Mouse (Mus musculus) inflammation-experienced regulatory T-cells, adult 6 months (primary cell): ENCODE data around the gene Tymp. TPM values are rescaled to one million over a fixed set of nuclear protein-coding genes. Genes with fewer than 3 reads are reported as not detected.
A peak's percentile ranks its signal among the peaks of the same experiment; 100 is the strongest.

Experiments
- ATAC-seq: one replicate; pipeline ENCODE4 v1.8.0; 2017
- polyA plus RNA-seq, 3 experiments: library from polyadenylated mRNA; unstranded; fragments of 100-300 nt; shearing (Covaris generic); gene quantifications; one replicate each; pipeline ENCODE4 v1.2.1; 2017

Tymp gene
- polyA plus RNA-seq, 3 experiments from 2014 or later = 0.94 to 0.99 TPM; not detected in 1

DNA sequence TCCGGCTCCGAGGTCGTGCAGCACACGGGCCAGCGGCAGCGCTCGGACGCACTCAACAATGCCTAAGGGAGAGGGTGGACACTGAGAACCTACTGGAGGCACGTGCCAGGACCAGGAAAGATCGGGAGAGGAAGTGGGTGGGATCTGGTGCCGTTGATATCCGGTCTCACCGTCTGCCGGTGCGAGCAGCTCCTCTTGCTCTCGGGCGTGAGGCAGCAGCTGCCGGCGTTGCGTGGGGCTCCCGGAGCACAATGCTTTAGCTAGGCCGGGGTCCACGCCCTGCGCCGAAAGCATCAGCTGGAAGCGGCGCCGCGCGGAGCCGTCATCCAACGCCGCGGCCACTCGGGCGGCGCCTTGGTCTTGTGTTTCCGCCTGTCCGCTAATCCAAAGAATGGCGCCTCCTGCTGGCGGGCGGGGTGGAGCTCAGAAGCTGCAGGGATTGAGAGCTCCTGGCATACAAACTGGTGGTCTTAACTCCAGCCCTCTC, 3.0 kb downstream of the Tymp start, which contains the start of gene Sco2:
TSS of gene Sco2 (minus strand) at position 85 of the 487 bp plus-strand sequence.
- peak; percentile 66 for ATAC-seq

DNA sequence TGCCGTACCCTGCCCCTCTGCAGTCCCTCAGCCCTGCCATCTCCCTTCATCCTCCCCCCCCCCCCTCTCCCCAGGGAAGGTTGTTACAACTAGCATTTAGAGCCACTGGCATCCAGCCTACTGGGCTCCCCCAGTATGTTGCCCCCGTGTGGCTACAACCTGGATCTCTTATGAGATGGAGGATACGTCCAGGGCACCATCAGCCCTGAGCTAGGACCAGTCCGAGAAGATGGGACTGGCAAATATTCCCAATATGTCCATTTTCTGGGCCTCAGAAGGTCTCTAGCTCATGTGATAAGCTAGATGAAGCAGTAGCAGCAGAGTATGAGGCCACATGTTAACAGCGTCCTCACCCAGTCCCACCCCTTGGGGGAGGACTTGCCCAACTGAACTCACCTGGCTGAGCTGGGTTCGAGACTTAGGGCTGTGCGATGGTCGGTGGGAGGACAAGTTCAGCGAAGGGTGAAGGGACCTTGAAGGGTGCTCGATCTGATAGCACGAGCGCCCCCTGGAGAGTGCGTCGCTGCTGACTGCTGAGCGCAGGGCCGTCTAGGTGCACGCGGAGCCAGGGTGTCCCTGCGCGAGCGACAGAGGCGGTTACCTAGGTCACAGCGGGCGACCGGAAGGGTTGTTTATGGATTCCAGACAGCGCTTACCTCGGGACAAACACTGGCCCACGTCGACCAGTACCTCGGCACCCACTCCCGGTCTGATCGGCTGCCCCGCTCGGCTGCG, 3.6 kb downstream of the Tymp start:
- peak; percentile 90 for ATAC-seq

DNA sequence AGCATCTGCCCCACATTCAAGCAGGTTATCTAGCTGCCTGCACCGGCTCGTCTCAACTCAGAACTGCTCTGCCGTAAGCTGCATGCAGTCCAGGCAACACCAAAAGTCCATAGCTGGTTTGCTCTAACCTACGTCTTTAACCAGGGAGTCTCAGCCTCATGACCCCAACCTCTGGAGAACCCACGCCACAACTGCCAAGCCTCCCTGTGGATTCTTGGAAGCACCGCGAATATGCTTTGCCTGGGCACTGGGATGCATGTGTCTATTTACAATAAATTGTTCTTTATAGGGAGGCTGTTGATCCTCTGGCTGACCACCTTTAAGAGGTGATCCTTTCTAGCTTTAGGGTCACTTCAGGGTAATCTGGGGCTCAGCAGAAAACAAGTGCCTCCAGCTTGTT, 4.3 kb downstream of the Tymp start:
- no peak for ATAC-seq

- no peak for ATAC-seq
Measured at GRCm38 (mm10) chr15:89372068-89372467, 4.8 kb downstream of the Tymp start.

- ATAC-seq = no peak
Measured at GRCm38 (mm10) chr15:89365141-89365551, 11.7 kb downstream of the Tymp start.

DNA sequence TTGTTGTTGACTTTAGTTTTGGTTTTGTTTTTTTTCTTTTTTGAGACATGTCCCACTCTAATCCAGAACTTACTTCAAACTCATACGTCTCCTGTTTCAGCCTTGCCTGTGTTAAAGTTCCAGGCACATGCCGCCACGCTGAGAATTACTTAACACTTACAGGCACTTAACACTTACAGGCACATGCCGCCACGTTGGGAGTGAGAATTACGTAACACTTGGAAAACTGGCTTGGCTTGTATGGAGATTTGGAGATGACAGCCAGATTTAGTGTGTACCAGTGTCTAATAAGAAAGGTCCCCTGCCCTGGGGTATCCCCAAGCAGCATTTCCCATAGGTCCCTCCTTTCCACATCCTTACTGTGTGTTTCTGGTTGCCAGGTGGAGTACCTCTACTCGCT, 13.8 kb downstream of the Tymp start:
- ATAC-seq = no peak

- no peak for ATAC-seq
Measured at GRCm38 (mm10) chr15:89358784-89359183, 18.1 kb downstream of the Tymp start.

- no peak for ATAC-seq
Measured at GRCm38 (mm10) chr15:89356372-89356771, 20.5 kb downstream of the Tymp start.

DNA sequence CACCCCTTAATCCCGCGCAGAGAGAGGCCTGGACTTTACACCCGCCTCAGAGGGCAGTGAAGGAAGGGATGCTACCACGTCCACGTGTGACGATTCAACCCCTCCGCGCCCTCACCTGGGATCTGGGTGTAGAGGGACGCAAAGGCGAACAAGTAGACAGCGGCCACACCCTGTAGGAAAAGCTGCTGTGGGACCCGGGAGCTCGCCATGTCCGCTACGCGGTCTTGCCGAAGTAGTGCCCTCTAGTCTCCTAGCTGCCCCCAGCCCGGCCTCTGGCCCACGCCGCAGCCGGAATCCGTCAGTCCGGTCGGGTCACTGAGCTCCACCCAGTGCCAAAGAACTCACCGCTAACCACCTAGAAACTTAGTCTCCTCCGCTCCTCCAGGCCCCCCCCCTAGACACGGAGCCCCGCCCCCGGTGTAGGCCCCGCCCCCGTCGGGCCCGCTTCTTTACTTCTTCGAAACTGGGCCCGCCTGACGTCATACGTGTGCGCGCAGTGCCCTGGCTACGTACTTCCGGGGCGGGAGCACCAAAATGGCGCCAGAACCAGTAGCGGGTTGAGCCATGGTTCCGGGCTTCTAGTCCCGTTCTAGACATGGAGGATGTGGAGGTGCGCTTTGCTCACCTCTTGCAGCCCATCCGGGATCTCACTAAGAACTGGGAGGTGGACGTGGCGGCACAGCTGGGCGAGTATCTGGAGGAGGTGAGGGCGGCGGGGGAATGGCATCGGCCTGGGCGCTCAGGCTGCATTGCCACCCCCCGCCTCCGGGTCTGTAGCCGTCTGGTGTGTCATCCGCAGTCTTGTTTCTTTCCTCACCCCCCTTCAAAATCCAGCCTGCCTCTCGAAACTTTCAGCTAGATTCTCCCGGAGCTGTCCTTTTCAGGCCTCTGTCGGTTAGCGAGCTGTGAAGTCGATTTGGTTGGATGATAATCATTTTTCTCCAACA, 21.3 kb downstream of the Tymp start, which contains the start of the genes Lmf2 and Ncaph2:
TSS of gene Lmf2 (minus strand) at position 419 of the 947 bp plus-strand sequence.
TSS of gene Ncaph2 (plus strand) at position 479 of the 947 bp plus-strand sequence.
- peak; percentile 92 for ATAC-seq

DNA sequence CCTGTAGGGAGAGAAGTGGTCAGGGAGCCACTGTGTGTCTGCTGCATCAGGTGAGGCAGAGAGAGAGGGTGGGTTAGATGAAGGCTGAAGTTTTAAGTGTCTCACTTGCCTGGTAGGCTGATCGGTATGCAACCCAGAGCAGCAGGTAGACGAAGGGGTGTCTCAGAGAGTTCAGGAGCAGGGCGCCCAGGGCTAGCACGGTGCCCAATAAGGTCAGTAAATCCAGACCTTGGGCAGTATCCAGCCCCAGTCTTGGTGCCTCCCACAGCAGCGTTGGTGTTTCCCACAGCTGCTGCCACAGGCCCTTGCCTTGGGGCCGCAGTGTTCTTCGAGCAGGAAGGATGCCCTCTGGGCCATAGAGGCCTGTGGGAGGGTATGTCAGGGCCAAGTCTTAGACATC, 22.4 kb downstream of the Tymp start:
- no peak for ATAC-seq

DNA sequence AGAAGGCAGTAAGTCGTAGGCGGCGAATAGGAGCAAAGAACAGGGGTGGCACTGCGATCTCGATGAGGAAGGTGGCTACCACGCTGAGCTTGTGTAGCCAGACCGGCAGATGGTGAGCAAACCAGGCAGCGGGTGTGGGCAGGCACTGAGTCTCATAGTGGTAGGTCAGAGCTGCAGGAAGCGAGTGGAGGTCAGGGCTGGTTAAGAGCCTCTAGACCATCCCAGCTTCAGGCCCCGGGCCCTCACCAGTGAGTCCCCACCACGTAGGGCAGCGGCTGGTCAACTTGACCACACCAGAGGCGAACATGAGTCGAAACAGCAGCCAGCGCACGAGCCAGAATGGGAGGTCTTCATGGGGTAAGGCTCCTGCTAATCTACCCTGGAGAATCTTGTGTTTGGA, 23.0 kb downstream of the Tymp start:
- ATAC-seq = no peak

DNA sequence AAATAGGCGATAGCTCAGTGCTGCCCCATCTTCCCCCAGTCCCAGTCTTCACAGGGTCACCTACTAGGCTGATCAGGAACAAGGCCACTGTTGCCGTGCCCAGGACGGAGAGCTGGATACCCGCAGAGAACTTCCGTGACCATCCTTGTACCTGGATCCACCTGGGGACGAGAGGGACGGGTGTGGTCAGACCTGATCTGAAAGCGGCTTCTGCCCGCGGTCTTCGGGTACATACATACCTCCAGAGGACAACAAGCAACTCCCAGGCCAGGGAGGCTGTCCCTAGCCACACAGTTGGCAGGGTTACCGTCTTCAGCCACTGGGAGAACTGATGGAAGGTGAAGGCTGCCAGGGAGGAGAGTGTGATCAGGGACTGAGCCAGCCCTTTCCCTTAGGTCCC, 24.0 kb downstream of the Tymp start:
- ATAC-seq = no peak

- ATAC-seq = no peak
Measured at GRCm38 (mm10) chr15:89352054-89352453, 24.8 kb downstream of the Tymp start.

GRCm38 (mm10) chr15:89351302-89351701, 25.5 kb downstream of the Tymp start:
- no peak for ATAC-seq

DNA sequence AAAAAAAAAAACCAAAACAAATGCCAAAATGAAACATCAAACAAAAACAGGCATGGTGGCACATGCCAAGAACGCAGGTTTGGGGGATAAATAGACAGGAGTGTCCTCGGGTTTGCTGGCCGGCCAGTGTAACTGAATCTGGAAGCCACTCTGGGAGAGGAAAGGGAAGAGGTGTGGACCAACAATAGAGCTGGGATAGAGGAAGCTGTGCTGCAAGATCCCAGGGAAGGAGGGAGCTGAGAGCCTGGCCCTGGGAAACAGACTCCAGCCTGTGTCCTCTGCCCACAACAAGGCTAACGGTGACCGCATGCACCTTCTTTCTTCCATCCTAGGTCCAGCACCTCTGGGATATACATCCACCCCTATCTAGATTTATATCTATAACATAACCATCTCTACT, 26.4 kb downstream of the Tymp start:
- no peak for ATAC-seq

DNA sequence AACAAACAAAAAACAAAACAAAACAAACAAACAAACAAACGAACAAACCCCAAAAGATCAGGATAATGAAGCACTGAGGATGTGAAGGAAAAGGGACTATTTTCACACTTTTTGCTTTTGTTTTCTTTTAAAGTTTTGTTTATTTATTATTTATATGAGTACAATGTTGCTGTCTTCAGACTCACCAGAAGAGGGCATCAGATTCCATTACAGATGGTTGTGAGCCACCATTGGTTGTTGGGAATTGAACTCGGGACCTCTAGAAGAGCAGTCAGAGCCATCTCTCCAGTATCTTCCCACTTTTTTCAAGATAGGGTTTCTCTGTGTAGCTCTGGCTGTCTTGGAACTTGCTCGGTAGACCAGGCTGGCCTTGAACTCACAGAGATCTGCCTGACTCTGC, 33.5 kb downstream of the Tymp start:
- ATAC-seq = no peak

DNA sequence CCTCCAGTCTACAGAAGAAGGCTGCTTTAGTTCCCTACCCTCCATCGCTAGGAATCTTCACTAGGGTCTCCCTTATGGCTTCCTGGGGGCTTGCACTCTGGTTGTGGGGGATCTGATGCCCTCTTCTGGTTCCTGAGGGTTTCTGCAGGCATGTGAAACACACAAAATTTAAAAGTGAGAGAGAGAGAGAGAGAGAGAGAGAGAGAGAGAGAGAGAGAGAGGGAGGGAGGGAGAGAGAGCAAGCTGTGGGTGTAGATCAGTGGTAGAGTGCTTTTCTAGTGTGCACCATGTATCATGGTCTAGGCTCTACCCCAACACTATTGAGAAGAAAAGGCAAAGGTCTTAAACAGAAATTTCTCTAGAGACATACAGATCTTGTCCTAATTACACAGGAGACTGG, 35.2 kb downstream of the Tymp start:
- no peak for ATAC-seq

GRCm38 (mm10) chr15:89340136-89340535, 36.7 kb downstream of the Tymp start:
- ATAC-seq = no peak

- ATAC-seq = no peak
Measured at GRCm38 (mm10) chr15:89339696-89340095, 37.1 kb downstream of the Tymp start.

- ATAC-seq = no peak
Measured at GRCm38 (mm10) chr15:89336422-89336821, 40.4 kb downstream of the Tymp start.

GRCm38 (mm10) chr15:89334774-89335537, 41.9 kb downstream of the Tymp start:
- no peak for ATAC-seq

GRCm38 (mm10) chr15:89334271-89334670, 42.6 kb downstream of the Tymp start, which contains the start of gene Miox:
Miox (plus strand) TSS chr15:89334398.
- ATAC-seq = no peak
